Mouse (Mus musculus) T-helper 1 cell (primary cell): ENCODE data around the gene Mrps24.

ENCODE experiments used
- in situ Hi-C: fragments of 300-600 bp; cut with MboI, MseI; formaldehyde crosslinking; loops from one replicate; pipeline ENCODE4 v1.15.1; 2025; ENCODE audit warnings: high pct_unique_total_duplicates

Mrps24 gene

GRCm38 (mm10) chr11:5706874-5707529, 8.5 kb downstream of the Mrps24 start:
- in situ Hi-C loops: no loop called here

- in situ Hi-C loops: no loop called here
Observed at GRCm38 (mm10) chr11:5705972-5706371, 9.5 kb downstream of the Mrps24 start.

- in situ Hi-C loops: no loop called here
Observed at GRCm38 (mm10) chr11:5703341-5703740, 12.1 kb downstream of the Mrps24 start.

GRCm38 (mm10) chr11:5702957-5703332, 12.5 kb downstream of the Mrps24 start:
- in situ Hi-C loops: no loop called here

GRCm38 (mm10) chr11:5702271-5702956, 13.1 kb downstream of the Mrps24 start:
- in situ Hi-C loops: no loop called here

GRCm38 (mm10) chr11:5701821-5702220, 13.7 kb downstream of the Mrps24 start:
- in situ Hi-C loops: no loop called here

- in situ Hi-C loops: no loop called here
Observed at GRCm38 (mm10) chr11:5701300-5701699, 14.2 kb downstream of the Mrps24 start.

GRCm38 (mm10) chr11:5700808-5701207, 14.7 kb downstream of the Mrps24 start:
- in situ Hi-C loops: no loop called here

- in situ Hi-C loops: no loop called here
Observed at GRCm38 (mm10) chr11:5691775-5692174, 23.7 kb downstream of the Mrps24 start.

- in situ Hi-C loops: no loop called here
Observed at GRCm38 (mm10) chr11:5684283-5684682, 31.2 kb downstream of the Mrps24 start.

- in situ Hi-C loops: no loop called here
Observed at GRCm38 (mm10) chr11:5682541-5682940, 32.9 kb downstream of the Mrps24 start.
